Mouse (Mus musculus): ENCODE measurements around the gene Naa20. TPM values are rescaled to one million over a fixed set of nuclear protein-coding genes. Genes with fewer than 3 reads are reported as not detected.

The Naa20 gene
- total and polyA plus RNA-seq, 3 experiments = 79.8 to 264 (median 121) TPM

- dilution Hi-C loops (cut with MboI; ENCODE audit: extremely low pct_ligation_motif_present, extremely low pct_unique_long_range_greater_than_20kb, low sequenced_read_pairs) = no loop called here
These were observed 50.8 kb downstream of the Naa20 start for GRCm38 (mm10) chr2:145952726-145953125.

GRCm38 (mm10) chr2:145955844-145956243 is 53.9 kb downstream of the Naa20 start:
- DNase-seq (ENCODE audit: extremely low read depth) = no peak
- no peaks in the 10 kb centered on the region for H3K27me3 ChIP-seq (replicated peaks)
- H3K4me2 ChIP-seq (ENCODE audit: insufficient read depth, low read depth, poor library complexity, severe bottlenecking) = no peak overlapping the region
- peaks cover 2% of the 10 kb centered on the region for H3K9me3 ChIP-seq (replicated peaks; ENCODE audit: low read length)
- peaks cover 0 to 7% of the 10 kb centered on the region in 2 experiments; a peak in 1 of 4 replicates for H3K4me1 ChIP-seq (ENCODE audit: control insufficient read depth in 1 of 2, insufficient read depth in 2 of 2)
- H3K79me2 ChIP-seq (replicated peaks; ENCODE audit: control insufficient read depth, extremely low read depth, insufficient read depth, poor library complexity, severe bottlenecking) = no peaks in the 10 kb centered on the region
- H3K27ac ChIP-seq (ENCODE audit: insufficient read depth, low read depth) = no peak overlapping the region
- TF ChIP-seq POLR2AphosphoS2 (IDR thresholded peaks at IDR 0.05; ENCODE audit: low read depth, low read length) = no peak
- no peak for TF ChIP-seq ETS1 (conservative IDR thresholded peaks at IDR 0.05; ENCODE audit: low read depth, low read length)
- no peak for TF ChIP-seq RAD21 (IDR thresholded peaks at IDR 0.05; ENCODE audit: low read depth, low read length)
- TF ChIP-seq RCOR1 (conservative IDR thresholded peaks at IDR 0.05; ENCODE audit: low read depth, low read length) = no peak
- no peak for TF ChIP-seq PAX5 (IDR thresholded peaks at IDR 0.05; ENCODE audit: low read length)
- no peak for TF ChIP-seq HCFC1 (IDR thresholded peaks at IDR 0.05; ENCODE audit: low read depth, low read length)
- TF ChIP-seq GABPA (IDR thresholded peaks at IDR 0.05; ENCODE audit: insufficient replicate concordance, low read depth, low read length) = no peak
- TF ChIP-seq MAZ (IDR thresholded peaks at IDR 0.05; ENCODE audit: low read depth, low read length) = no peak
- no peak for TF ChIP-seq KAT2A (IDR thresholded peaks at IDR 0.05; ENCODE audit: insufficient replicate concordance, low read length)
- no peak for TF ChIP-seq BHLHE40 (IDR thresholded peaks at IDR 0.05; ENCODE audit: low read depth, low read length)
- TF ChIP-seq NELFE (IDR thresholded peaks at IDR 0.05; ENCODE audit: low read depth, low read length) = no peak
- TF ChIP-seq UBTF (IDR thresholded peaks at IDR 0.05; ENCODE audit: low read depth, low read length) = no peak
- TF ChIP-seq MYC (IDR thresholded peaks at IDR 0.05; ENCODE audit: low read depth, low read length) = no peak
- no peak for TF ChIP-seq USF1 (IDR thresholded peaks at IDR 0.05; ENCODE audit: low read depth, low read length)
- no peak for TF ChIP-seq NRF1 (IDR thresholded peaks at IDR 0.05; ENCODE audit: low read depth, low read length)
- dilution Hi-C loops (cut with MboI; ENCODE audit: extremely low pct_ligation_motif_present, extremely low pct_unique_long_range_greater_than_20kb, low sequenced_read_pairs) (no loop called here), in situ Hi-C loops (cut with MboI; ENCODE audit: low pct_ligation_motif_present, low pct_unique_long_range_greater_than_20kb, low sequenced_read_pairs) (loop anchor here (10.0 to 25.0 kb wide), 4 partner anchors 281 to 656 kb away; no protein-coding TSS in a partner anchor)
- H3K36me3 ChIP-seq (replicated peaks in 1 of 2; ENCODE audit: control insufficient read depth in 1 of 2, insufficient read depth in 1 of 2, low read length in 1 of 2) = no peaks in the 10 kb centered on the region
- no peak overlapping the region for H3K4me3 ChIP-seq (replicated peaks in 1 of 3; ENCODE audit: low read depth in 2 of 3, low read length in 2 of 3, poor library complexity in 1 of 3)
- no peak overlapping the region for H3K9ac ChIP-seq (ENCODE audit: insufficient read depth, low read depth)

More at GRCm38 (mm10) chr2:145952726-145953125, 50.8 kb downstream of the Naa20 start:
- peaks cover 0 to 7% of the 10 kb centered on the region in 2 experiments; a peak in 1 of 4 replicates for H3K4me1 ChIP-seq (ENCODE audit: control insufficient read depth in 1 of 2, insufficient read depth in 2 of 2)
- H3K4me3 ChIP-seq (replicated peaks in 1 of 3; ENCODE audit: low read depth in 2 of 3, low read length in 2 of 3, poor library complexity in 1 of 3) = no peak overlapping the region
- in situ Hi-C loops (cut with MboI; ENCODE audit: low pct_ligation_motif_present, low pct_unique_long_range_greater_than_20kb, low sequenced_read_pairs) = loop anchor here (10.0 to 25.0 kb wide), 4 partner anchors 285 to 660 kb away; no protein-coding TSS in a partner anchor
- no peaks in the 10 kb centered on the region for H3K36me3 ChIP-seq (replicated peaks in 1 of 2; ENCODE audit: control insufficient read depth in 1 of 2, insufficient read depth in 1 of 2, low read length in 1 of 2)
- no peak overlapping the region for H3K9ac ChIP-seq (ENCODE audit: insufficient read depth, low read depth)
- no peak overlapping the region for H3K4me2 ChIP-seq (ENCODE audit: insufficient read depth, low read depth, poor library complexity, severe bottlenecking)
- H3K79me2 ChIP-seq (replicated peaks; ENCODE audit: control insufficient read depth, extremely low read depth, insufficient read depth, poor library complexity, severe bottlenecking) = no peaks in the 10 kb centered on the region
- no peaks in the 10 kb centered on the region for H3K27me3 ChIP-seq (replicated peaks)
- no peak overlapping the region for H3K27ac ChIP-seq (ENCODE audit: insufficient read depth, low read depth)
- DNase-seq (ENCODE audit: extremely low read depth) = no peak
- no peaks in the 10 kb centered on the region for H3K9me3 ChIP-seq (replicated peaks; ENCODE audit: low read length)
- no peak for TF ChIP-seq ZKSCAN1 (IDR thresholded peaks at IDR 0.05; ENCODE audit: borderline replicate concordance, low read depth, low read length)
- TF ChIP-seq POLR2A (IDR thresholded peaks at IDR 0.05; ENCODE audit: low read depth, low read length) = no peak
- no peak for TF ChIP-seq MAX (IDR thresholded peaks at IDR 0.05; ENCODE audit: low read length)
- TF ChIP-seq CHD1 (IDR thresholded peaks at IDR 0.05; ENCODE audit: low read depth, low read length) = no peak
- no peak for TF ChIP-seq ZC3H11A (IDR thresholded peaks at IDR 0.05; ENCODE audit: low read depth, low read length)

Data from CH12.LX (cell line).